8 mouse cellular contexts compared by ENCODE assay signal in the genomic region with DNA sequence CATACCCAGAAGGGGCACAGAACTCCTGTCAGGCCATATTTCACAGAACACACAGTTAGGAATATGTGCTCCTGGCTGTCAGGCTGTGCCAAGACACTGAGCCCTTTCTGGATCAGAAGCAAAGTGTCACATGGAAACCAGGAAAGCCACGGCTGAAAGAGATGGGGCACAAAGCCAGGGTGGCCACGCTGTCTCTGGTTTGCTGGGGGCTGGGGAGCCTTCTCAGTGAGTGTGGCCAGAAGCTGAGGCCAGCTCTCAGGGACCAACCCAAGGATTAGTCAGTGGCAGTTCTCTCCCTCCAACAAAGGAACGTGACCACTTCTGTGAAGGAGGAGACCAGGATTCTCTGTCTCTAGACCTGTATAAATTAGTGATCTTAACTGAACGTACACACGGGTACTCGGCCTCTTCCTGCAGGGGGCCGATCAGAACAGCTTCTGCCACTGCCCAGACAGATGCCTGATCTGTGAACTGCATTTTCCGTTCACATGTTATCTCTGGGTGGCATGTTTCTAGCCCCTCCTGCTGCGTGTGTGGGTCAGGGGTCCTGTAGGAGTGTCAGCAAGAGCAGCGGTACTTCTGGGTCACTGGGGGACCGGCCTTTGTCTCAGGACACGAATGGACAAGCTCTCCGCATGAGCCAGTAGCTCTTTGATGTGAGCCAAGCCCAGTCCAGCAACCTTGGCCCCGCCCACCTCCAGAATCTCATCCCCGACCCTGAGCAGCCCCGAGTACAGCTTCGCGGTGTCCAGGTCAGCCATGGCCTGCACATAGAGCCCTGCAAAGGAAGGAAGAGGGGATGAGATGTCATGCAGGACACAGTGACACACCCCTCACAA. TPM values are rescaled to one million over a fixed set of nuclear protein-coding genes. Genes with fewer than 3 reads are reported as not detected.
DNase-seq lines count a peak whose midpoint lies in the region; ATAC-seq lines count a peak whose summit lies in the region.

No protein-coding gene starts in this region.

- no peaks in the 10 kb centered on the region for H3K9me3 ChIP-seq in limb, embryonic 15.5 days

- DNase-seq in layer of hippocampus, postnatal 10 days (ENCODE audit: low spot score in 2 of 2): peak; percentile 65 to 69
- DNase-seq in layer of hippocampus, adult 8-10 months (ENCODE audit: low spot score in 2 of 2): no peak
- DNase-seq in embryo, embryonic 9.5 days (ENCODE audit: extremely low spot score): peak; percentile 71
- peak; percentile 72 to 80 for DNase-seq in heart, postnatal 10 days
- DNase-seq in right cerebral cortex, postnatal 36 days (ENCODE audit: low spot score in 2 of 2): no peak
- no peak for DNase-seq in left cerebral cortex, adult 18-20 months (ENCODE audit: low spot score in 2 of 2)

- H3K27ac ChIP-seq in limb, embryonic 15.5 days: peak overlapping the region; percentile 57

- H3K4me3 ChIP-seq in limb, embryonic 15.5 days: no peak overlapping the region

- 0 out of 2 replicates have a peak, but pooled peaks have one; percentile 24 for ATAC-seq in limb, embryonic 15.5 days (ENCODE audit: insufficient number of reproducible peaks, low FRiP score, low TSS enrichment, low read depth)
- no peak for ATAC-seq in cerebellum, adult (ENCODE audit: insufficient number of reproducible peaks, low FRiP score, low TSS enrichment)

- intact Hi-C loops in heart, postnatal 10 days (cut with DNase I): loop anchor here (5.0 kb wide), 1 partner anchor 116 kb away; a partner anchor contains a TSS

- peaks cover 76% of the 10 kb centered on the region for H3K4me1 ChIP-seq in limb, embryonic 15.5 days

- no peak overlapping the region for H3K9ac ChIP-seq in limb, embryonic 15.5 days

- H3K4me2 ChIP-seq in limb, embryonic 15.5 days: no peak overlapping the region

- H3K27me3 ChIP-seq in limb, embryonic 15.5 days: no peaks in the 10 kb centered on the region

- peaks cover 9% of the 10 kb centered on the region; the same call in 1 of the 2 replicates for H3K36me3 ChIP-seq in limb, embryonic 15.5 days

- WGBS in limb, embryonic 15.5 days: 17% methylated on average over 18 of the region's 18 CpGs

RNA-seq across cellular contexts. Expression of a gene that starts 31.1 kb away (rescaled TPM):
- total RNA-seq in layer of hippocampus, postnatal 10 days (2021): 1 to 10 TPM; 6.2 to 8.4 TPM
- total RNA-seq in layer of hippocampus, adult 8-10 months (2022): 10 to 100 TPM in 1 of 4 experiments, 1 to 10 TPM in 3; 6.8 to 10.1 (median 8.1) TPM
- total RNA-seq in heart, postnatal 10 days (2021): 10 to 100 TPM; 53.6 to 56.7 TPM
- 6.0 and 6.1 TPM in 2 replicates for polyA plus RNA-seq in limb, embryonic 15.5 days (2015; fragmentation: Nextera tagmentation; extraction: Ambion mirVana)
- total RNA-seq in left cerebral cortex, adult 18-20 months (2021): 10 to 100 TPM in 1 of 2 experiments, 1 to 10 TPM in 1; 7.9 to 10.7 TPM

RNA-seq across cellular contexts. Expression of a gene that starts 54.6 kb away (rescaled TPM):
- total RNA-seq in layer of hippocampus, postnatal 10 days (2021): 10 to 100 TPM; 84.5 to 90.1 TPM
- 100 to 1,000 TPM; 102 to 126 (median 112) TPM for total RNA-seq in layer of hippocampus, adult 8-10 months (2022)
- 10 to 100 TPM; 46.2 to 50.5 TPM for total RNA-seq in heart, postnatal 10 days (2021)
- 64.2 and 86.1 TPM in 2 replicates for polyA plus RNA-seq in limb, embryonic 15.5 days (2015; fragmentation: Nextera tagmentation; extraction: Ambion mirVana)
- 100 to 1,000 TPM; 116 to 119 TPM for total RNA-seq in left cerebral cortex, adult 18-20 months (2021)

Comparison
In these comparisons a context has a peak if more than half of its experiments do, and no peak if none do; other contexts are left out.
1. DNase-seq: peak in layer of hippocampus, postnatal 10 days (2 of 2), embryo, embryonic 9.5 days (single experiment) and heart, postnatal 10 days (2 of 2); none in layer of hippocampus, adult 8-10 months (0 of 2), right cerebral cortex, postnatal 36 days (0 of 2) and left cerebral cortex, adult 18-20 months (0 of 2).
2. RNA of a gene that starts 31.1 kb away (total RNA-seq): 53.6 to 56.7 TPM in heart, postnatal 10 days; 7.9 to 10.7 TPM in left cerebral cortex, adult 18-20 months, 6.2 to 8.4 TPM in layer of hippocampus, postnatal 10 days and 6.8 to 10.1 TPM in layer of hippocampus, adult 8-10 months; every median in the first group is over 4 times any median in the second.